Comparison of ENCODE assay signal across 27 mouse cellular contexts in genomic region chr19:38728842-38729241, GRCm38 (mm10).
DNase-seq lines count a peak whose midpoint lies in the region; ATAC-seq lines count a peak whose summit lies in the region.
"Had no signal": no experiment of that assay in that cellular context is flagged by ENCODE, and none has a peak within 500 bp of the region (broad histone marks: within the 10 kb centered on the region; RNA-seq: fewer than 3 reads in every experiment).

No protein-coding gene starts in this region.

- no peaks in the 10 kb centered on the region for H3K4me1 ChIP-seq in kidney, embryonic 16.5 days (ENCODE audit: insufficient read depth, low read length)
- H3K4me1 ChIP-seq in hindbrain, embryonic 16.5 days (ENCODE audit: control insufficient read depth, insufficient read depth, low read depth, low read length) = no peaks in the 10 kb centered on the region
- H3K4me1 ChIP-seq in midbrain, embryonic 13.5 days (replicated peaks) = 0 out of 2 replicates have a peak, but pooled peaks cover 2% of the 10 kb centered on the region
- no peaks in the 10 kb centered on the region for H3K4me1 ChIP-seq in neural tube, embryonic 15.5 days
- H3K4me1 ChIP-seq: embryonic facial prominence, embryonic 10.5 days; embryonic facial prominence, embryonic 15.5 days; heart, embryonic 10.5 days; heart, embryonic 15.5 days; neural tube, embryonic 12.5 days; stomach, embryonic 15.5 days had no signal

- no peak for DNase-seq in kidney, postnatal 25 days
- no peak for DNase-seq in heart, postnatal 4 days
- no peak for DNase-seq in urinary bladder, postnatal 25 days (ENCODE audit: low spot score)
- DNase-seq: adrenal gland, postnatal 25 days; cerebellum, adult 18-20 months; cerebellum, postnatal 25 days; gastrocnemius, postnatal 25 days; kidney, adult 18-20 months; liver; lung, adult 2 months; lung, postnatal 10 days; right cerebral cortex, postnatal 25 days had no signal

- no peaks in the 10 kb centered on the region for H3K9me3 ChIP-seq in kidney, embryonic 16.5 days (ENCODE audit: low read length)
- no peaks in the 10 kb centered on the region for H3K9me3 ChIP-seq in hindbrain, embryonic 16.5 days (ENCODE audit: control insufficient read depth, low read length)
- H3K9me3 ChIP-seq in midbrain, embryonic 13.5 days = no peaks in the 10 kb centered on the region
- no peaks in the 10 kb centered on the region for H3K9me3 ChIP-seq in neural tube, embryonic 15.5 days (replicated peaks)
- H3K9me3 ChIP-seq: embryonic facial prominence, embryonic 10.5 days; embryonic facial prominence, embryonic 15.5 days; forebrain, embryonic 12.5 days; heart, embryonic 10.5 days; heart, embryonic 15.5 days; neural tube, embryonic 12.5 days; stomach, embryonic 15.5 days had no signal

- ATAC-seq in kidney, embryonic 16.5 days (ENCODE audit: low FRiP score, low TSS enrichment) = no peak
- peak; percentile 65 for ATAC-seq in hindbrain, embryonic 16.5 days
- ATAC-seq in midbrain, embryonic 13.5 days = peak; percentile 53; the same call in 1 of the 2 replicates
- peak; percentile 50 for ATAC-seq in neural tube, embryonic 15.5 days (ENCODE audit: low FRiP score)
- ATAC-seq: CD4-positive, CD25-positive, alpha-beta regulatory T cell, adult 4 months had no signal

- H3K27me3 ChIP-seq in kidney, embryonic 16.5 days (ENCODE audit: insufficient read depth, low read length) = no peaks in the 10 kb centered on the region
- no peaks in the 10 kb centered on the region for H3K27me3 ChIP-seq in hindbrain, embryonic 16.5 days (replicated peaks; ENCODE audit: control insufficient read depth, insufficient read depth, low read length)
- H3K27me3 ChIP-seq in midbrain, embryonic 13.5 days = no peaks in the 10 kb centered on the region
- no peaks in the 10 kb centered on the region for H3K27me3 ChIP-seq in neural tube, embryonic 15.5 days (replicated peaks)
- H3K27me3 ChIP-seq: embryonic facial prominence, embryonic 15.5 days; forebrain, embryonic 12.5 days; heart, embryonic 15.5 days; neural tube, embryonic 12.5 days; stomach, embryonic 15.5 days had no signal

- 66% methylated on average over 6 of the region's 6 CpGs for WGBS in kidney, embryonic 16.5 days
- 67% methylated on average over 6 of the region's 6 CpGs for WGBS in hindbrain, embryonic 16.5 days
- WGBS in midbrain, embryonic 13.5 days = 58% methylated on average over 6 of the region's 6 CpGs
- 66% methylated on average over 6 of the region's 6 CpGs for whole genome bisulfite sequencing in neural tube, embryonic 15.5 days

- peak overlapping the region; percentile 50 for H3K27ac ChIP-seq in kidney, embryonic 16.5 days (ENCODE audit: low read length)
- no peak overlapping the region for H3K27ac ChIP-seq in hindbrain, embryonic 16.5 days (ENCODE audit: low read depth, low read length)
- H3K27ac ChIP-seq in midbrain, embryonic 13.5 days = peak overlapping the region; percentile 27
- peak overlapping the region; percentile 58; the same call in 1 of the 2 replicates for H3K27ac ChIP-seq in neural tube, embryonic 15.5 days (replicated peaks)
- H3K27ac ChIP-seq: embryonic facial prominence, embryonic 10.5 days; embryonic facial prominence, embryonic 15.5 days; forebrain, embryonic 12.5 days; heart, embryonic 10.5 days; heart, embryonic 15.5 days; kidney, postnatal 0 days; liver, embryonic 14.5 days; macrophage; neural tube, embryonic 12.5 days; stomach, embryonic 15.5 days had no signal

- no peak overlapping the region for H3K9ac ChIP-seq in kidney, embryonic 16.5 days (replicated peaks; ENCODE audit: low read length)
- no peak overlapping the region for H3K9ac ChIP-seq in hindbrain, embryonic 16.5 days (ENCODE audit: low read depth, low read length)
- no peak overlapping the region for H3K9ac ChIP-seq in midbrain, embryonic 13.5 days (replicated peaks)
- no peak overlapping the region for H3K9ac ChIP-seq in neural tube, embryonic 15.5 days (replicated peaks)
- H3K9ac ChIP-seq: embryonic facial prominence, embryonic 15.5 days; forebrain, embryonic 12.5 days; heart, embryonic 15.5 days; liver, embryonic 14.5 days; neural tube, embryonic 12.5 days; stomach, embryonic 15.5 days had no signal

- H3K4me2 ChIP-seq in kidney, embryonic 16.5 days (replicated peaks; ENCODE audit: low read depth, low read length) = no peak overlapping the region
- H3K4me2 ChIP-seq in hindbrain, embryonic 16.5 days (ENCODE audit: low read length) = no peak overlapping the region
- H3K4me2 ChIP-seq in midbrain, embryonic 13.5 days (replicated peaks) = no peak overlapping the region
- H3K4me2 ChIP-seq in neural tube, embryonic 15.5 days = no peak overlapping the region
- H3K4me2 ChIP-seq: embryonic facial prominence, embryonic 15.5 days; forebrain, embryonic 12.5 days; heart, embryonic 15.5 days; neural tube, embryonic 12.5 days; stomach, embryonic 15.5 days had no signal

- H3K4me3 ChIP-seq in kidney, embryonic 16.5 days (ENCODE audit: low read length) = no peak overlapping the region
- H3K4me3 ChIP-seq in hindbrain, embryonic 16.5 days (ENCODE audit: low read length) = no peak overlapping the region
- H3K4me3 ChIP-seq in midbrain, embryonic 13.5 days (replicated peaks) = no peak overlapping the region
- H3K4me3 ChIP-seq in neural tube, embryonic 15.5 days (replicated peaks) = no peak overlapping the region
- H3K4me3 ChIP-seq: embryonic facial prominence, embryonic 10.5 days; embryonic facial prominence, embryonic 15.5 days; forebrain, embryonic 12.5 days; heart, embryonic 10.5 days; heart, embryonic 15.5 days; neural tube, embryonic 12.5 days; stomach, embryonic 15.5 days had no signal

- H3K36me3 ChIP-seq in kidney, embryonic 16.5 days (ENCODE audit: insufficient read depth, low read length) = no peaks in the 10 kb centered on the region
- H3K36me3 ChIP-seq in hindbrain, embryonic 16.5 days (ENCODE audit: control insufficient read depth, insufficient read depth, low read length) = no peaks in the 10 kb centered on the region
- peaks cover 5% of the 10 kb centered on the region; the same call in 1 of the 2 replicates for H3K36me3 ChIP-seq in midbrain, embryonic 13.5 days
- H3K36me3 ChIP-seq in neural tube, embryonic 15.5 days = 0 out of 2 replicates have a peak, but pooled peaks cover 3% of the 10 kb centered on the region
- H3K36me3 ChIP-seq: embryonic facial prominence, embryonic 10.5 days; embryonic facial prominence, embryonic 15.5 days; forebrain, embryonic 12.5 days; heart, embryonic 10.5 days had no signal
